ENCODE assay signal across 23 mouse cellular contexts in the genomic region with DNA sequence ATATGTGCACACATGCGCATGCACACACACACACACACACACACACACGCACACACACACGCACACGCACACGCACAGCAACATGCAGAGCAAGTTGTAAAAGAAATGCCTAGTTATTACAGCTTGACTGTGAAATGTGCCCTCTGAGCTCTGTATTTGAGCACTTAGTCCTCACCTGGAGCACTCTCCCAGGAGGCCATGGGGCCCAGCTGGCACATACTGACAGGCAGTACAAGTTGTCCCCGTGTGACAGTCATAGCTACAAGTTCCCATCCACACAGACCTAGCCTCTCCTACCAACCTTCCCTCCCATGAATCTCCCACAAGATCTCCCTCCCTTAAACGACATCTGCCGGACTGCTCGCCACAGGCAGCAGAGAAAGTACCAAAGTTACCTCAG.
"Had no signal": no experiment of that assay in that cellular context is flagged by ENCODE, and none has a peak within 500 bp of the region (broad histone marks: within the 10 kb centered on the region; RNA-seq: fewer than 3 reads in every experiment).

No protein-coding gene starts in this region.

- H3K27ac ChIP-seq: forebrain, embryonic 15.5 days; heart, embryonic 10.5 days; heart, embryonic 13.5 days; heart, embryonic 15.5 days; hindbrain, embryonic 13.5 days; hindbrain, embryonic 15.5 days; hindbrain, postnatal 0 days; limb, embryonic 13.5 days; limb, embryonic 15.5 days; liver, embryonic 12.5 days; liver, embryonic 14.5 days had no signal

- H3K4me2 ChIP-seq: forebrain, embryonic 15.5 days; heart, embryonic 13.5 days; heart, embryonic 15.5 days; hindbrain, embryonic 13.5 days; hindbrain, embryonic 15.5 days; limb, embryonic 13.5 days; limb, embryonic 15.5 days; liver, embryonic 12.5 days had no signal

- H3K4me3 ChIP-seq: forebrain, embryonic 15.5 days; heart, embryonic 10.5 days; heart, embryonic 13.5 days; heart, embryonic 15.5 days; hindbrain, embryonic 13.5 days; hindbrain, embryonic 15.5 days; limb, embryonic 13.5 days; limb, embryonic 15.5 days; liver, embryonic 12.5 days had no signal

- H3K4me1 ChIP-seq: forebrain, embryonic 15.5 days had no signal

- DNase-seq: forebrain, postnatal 0 days; gastrocnemius, postnatal 14 days; gastrocnemius, postnatal 36 days; heart, adult 18-20 months; heart, postnatal 14 days; heart, postnatal 36 days; kidney, adult 18-20 months; kidney, postnatal 10 days; layer of hippocampus, adult 9-11 months; layer of hippocampus, postnatal 36 days; left cerebral cortex, postnatal 4 days; lung, adult 18-20 months had no signal

- H3K9ac ChIP-seq: forebrain, embryonic 15.5 days; forebrain, postnatal 0 days; heart, embryonic 13.5 days; heart, embryonic 15.5 days; hindbrain, embryonic 13.5 days; hindbrain, embryonic 15.5 days; limb, embryonic 13.5 days; limb, embryonic 15.5 days; liver, embryonic 12.5 days; liver, embryonic 14.5 days had no signal

- H3K36me3 ChIP-seq: forebrain, embryonic 15.5 days; heart, embryonic 10.5 days; heart, embryonic 13.5 days; heart, embryonic 15.5 days; hindbrain, embryonic 13.5 days; hindbrain, embryonic 15.5 days; limb, embryonic 15.5 days; liver, embryonic 12.5 days had no signal

- H3K27me3 ChIP-seq: forebrain, embryonic 15.5 days; heart, embryonic 13.5 days; heart, embryonic 15.5 days; hindbrain, embryonic 13.5 days; hindbrain, embryonic 15.5 days; limb, embryonic 13.5 days; limb, embryonic 15.5 days; liver, embryonic 12.5 days had no signal

- H3K9me3 ChIP-seq: forebrain, embryonic 15.5 days; heart, embryonic 10.5 days; heart, embryonic 13.5 days; heart, embryonic 15.5 days; hindbrain, embryonic 13.5 days; hindbrain, embryonic 15.5 days; limb, embryonic 13.5 days; limb, embryonic 15.5 days; liver, embryonic 12.5 days had no signal

- ATAC-seq: forebrain, embryonic 15.5 days; forebrain, postnatal 0 days; hindbrain, postnatal 0 days; liver, embryonic 12.5 days had no signal
